Mouse (Mus musculus): Measurements from ENCODE around the gene Il1a. TPM values are rescaled to one million over a fixed set of nuclear protein-coding genes. Genes with fewer than 3 reads are reported as not detected.

Il1a gene
- total and polyA plus RNA-seq, 2 experiments from 2014 or later: 0.23 TPM; not detected in 1

DNA sequence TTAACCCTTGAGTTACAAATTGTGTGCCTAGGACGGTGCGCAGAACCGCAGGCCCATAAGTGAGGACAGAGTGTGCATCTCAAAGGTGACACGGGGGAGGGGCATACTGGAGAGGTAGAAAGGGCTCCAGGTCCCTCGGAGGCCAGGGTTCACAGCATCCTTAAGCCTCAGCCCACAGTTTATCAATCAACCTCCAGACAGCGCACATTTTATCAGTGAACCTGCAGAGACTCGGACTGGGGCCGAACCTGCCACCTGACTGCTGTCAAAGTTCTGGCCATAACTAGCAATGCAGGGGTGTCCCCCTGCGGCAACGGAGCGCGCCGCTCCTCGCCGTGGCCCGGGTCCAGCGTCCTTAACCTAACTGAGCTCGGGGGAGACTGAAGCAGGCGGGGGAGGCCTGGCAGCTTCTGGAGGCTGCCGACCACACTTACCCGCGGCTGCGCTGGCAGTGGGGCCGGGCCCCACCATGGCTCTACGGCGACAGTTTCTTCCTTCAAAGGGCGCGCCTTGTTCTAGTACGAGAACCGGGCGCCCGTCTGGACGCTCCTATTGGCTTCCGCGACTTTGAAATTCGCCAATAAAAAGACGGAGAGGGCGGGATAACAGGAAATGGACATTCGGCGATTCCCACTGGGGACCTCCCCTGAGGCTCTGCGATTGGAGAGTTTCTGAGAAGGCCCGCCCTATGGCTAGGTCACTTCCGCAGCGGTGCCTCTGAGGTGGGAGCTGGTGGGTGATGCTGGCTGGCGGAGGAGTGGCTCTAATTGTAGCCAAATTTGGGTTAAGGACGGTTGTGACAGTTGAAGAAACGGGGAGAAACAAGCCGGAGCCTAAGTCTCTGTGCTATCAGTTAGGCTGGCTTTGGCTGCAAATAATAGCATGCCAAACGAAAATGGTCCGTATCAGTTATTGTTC is 12.8 kb downstream of the Il1a start, which contains the start of gene Ckap2l:
Gene Ckap2l, minus strand, starts transcription at position 542 of the 918 bp plus-strand sequence.
- Histone ChIP-seq H3K27me3 (ENCODE audit: insufficient read depth, low read length) (no peaks in the 10 kb centered on the region), H3K4me1 (ENCODE audit: insufficient read depth, low read length) (peaks cover 12% of the 10 kb centered on the region; the same call in 1 of the 2 replicates), H3K36me3 (ENCODE audit: insufficient read depth, low read length) (no peaks in the 10 kb centered on the region), H3K4me3 (ENCODE audit: low read length) (peak within 1 kb of the TSS; percentile 78), H3K9me3 (ENCODE audit: low read length) (no peaks in the 10 kb centered on the region), H3K9ac (replicated peaks; ENCODE audit: low read length) (peak within 1 kb of the TSS; percentile 66), H3K4me2 (ENCODE audit: low read depth, low read length) (peak within 1 kb of the TSS; percentile 80), H3K27ac (peak within 1 kb of the TSS; percentile 96)
- ATAC-seq (peak; percentile 100), DNase-seq (ENCODE audit: low spot score) (peak; percentile 100)
- under 1% methylated on average over 50 of the region's 50 CpGs for WGBS
- no peak for TF ChIP-seq CTCF (IDR thresholded peaks at IDR 0.05; ENCODE audit: low read depth)

DNA sequence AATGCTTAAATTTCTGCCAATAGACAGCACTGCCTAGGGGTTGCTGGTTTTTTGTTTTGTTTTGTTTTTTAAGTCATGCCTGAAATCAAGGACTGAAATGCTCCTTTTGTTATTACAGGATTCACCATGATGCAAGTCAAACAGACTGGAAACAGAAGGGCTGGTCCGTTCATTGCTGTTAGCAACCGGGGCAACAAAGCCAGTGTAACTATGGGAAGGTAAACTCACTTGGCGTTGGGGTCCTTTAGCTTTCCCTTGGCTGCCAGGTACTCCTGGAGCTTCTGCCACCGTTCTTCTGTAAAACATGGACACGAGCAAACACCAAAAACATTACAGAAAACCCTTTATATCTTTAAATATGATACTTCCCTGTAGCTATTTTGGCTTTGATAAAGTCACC is 13.7 kb downstream of the Il1a start:
- no peak for TF ChIP-seq CTCF (IDR thresholded peaks at IDR 0.05; ENCODE audit: low read depth)
- peaks cover 12% of the 10 kb centered on the region; the same call in 1 of the 2 replicates for H3K4me1 ChIP-seq (ENCODE audit: insufficient read depth, low read length)
- no peaks in the 10 kb centered on the region for H3K36me3 ChIP-seq (ENCODE audit: insufficient read depth, low read length)
- H3K27ac ChIP-seq: no peak overlapping the region
- no peak for DNase-seq (ENCODE audit: low spot score)
- H3K9ac ChIP-seq (replicated peaks; ENCODE audit: low read length): no peak overlapping the region
- H3K27me3 ChIP-seq (ENCODE audit: insufficient read depth, low read length): no peaks in the 10 kb centered on the region
- 42% methylated on average over 5 of the region's 5 CpGs for WGBS
- H3K4me2 ChIP-seq (ENCODE audit: low read depth, low read length): peak overlapping the region; percentile 80
- no peaks in the 10 kb centered on the region for H3K9me3 ChIP-seq (ENCODE audit: low read length)
- peak overlapping the region; percentile 78 for H3K4me3 ChIP-seq (ENCODE audit: low read length)
- no peak for ATAC-seq

DNA sequence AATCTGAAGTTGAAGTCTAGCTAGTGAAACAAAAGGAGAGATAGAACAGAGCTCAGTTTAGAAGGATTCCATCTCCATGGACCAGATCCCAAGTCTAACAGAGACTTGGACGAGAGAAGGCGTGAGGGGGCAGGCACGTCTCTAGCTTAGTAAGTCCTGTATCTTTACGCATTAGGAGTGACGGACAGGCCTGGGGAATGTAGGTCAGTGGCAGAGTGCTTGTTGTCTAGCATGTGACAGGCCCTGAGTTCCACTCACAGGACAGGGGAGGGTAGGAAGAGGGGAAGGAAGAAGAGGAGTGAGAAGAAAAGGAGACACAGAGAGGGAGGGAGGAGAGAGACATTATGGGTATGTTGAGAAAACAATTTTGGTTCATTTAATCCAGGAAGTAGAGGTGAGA is 14.7 kb downstream of the Il1a start:
- no peaks in the 10 kb centered on the region for H3K9me3 ChIP-seq (ENCODE audit: low read length)
- TF ChIP-seq CTCF (IDR thresholded peaks at IDR 0.05; ENCODE audit: low read depth): no peak
- 88% methylated on average over 5 of the region's 5 CpGs for WGBS
- peaks cover 12% of the 10 kb centered on the region; the same call in 1 of the 2 replicates for H3K4me1 ChIP-seq (ENCODE audit: insufficient read depth, low read length)
- no peaks in the 10 kb centered on the region for H3K27me3 ChIP-seq (ENCODE audit: insufficient read depth, low read length)
- DNase-seq (ENCODE audit: low spot score) (no peak), ATAC-seq (no peak)
- no peak overlapping the region for H3K4me2 ChIP-seq (ENCODE audit: low read depth, low read length)
- H3K27ac ChIP-seq: no peak overlapping the region
- no peaks in the 10 kb centered on the region for H3K36me3 ChIP-seq (ENCODE audit: insufficient read depth, low read length)
- H3K4me3 ChIP-seq (ENCODE audit: low read length): no peak overlapping the region
- no peak overlapping the region for H3K9ac ChIP-seq (replicated peaks; ENCODE audit: low read length)

DNA sequence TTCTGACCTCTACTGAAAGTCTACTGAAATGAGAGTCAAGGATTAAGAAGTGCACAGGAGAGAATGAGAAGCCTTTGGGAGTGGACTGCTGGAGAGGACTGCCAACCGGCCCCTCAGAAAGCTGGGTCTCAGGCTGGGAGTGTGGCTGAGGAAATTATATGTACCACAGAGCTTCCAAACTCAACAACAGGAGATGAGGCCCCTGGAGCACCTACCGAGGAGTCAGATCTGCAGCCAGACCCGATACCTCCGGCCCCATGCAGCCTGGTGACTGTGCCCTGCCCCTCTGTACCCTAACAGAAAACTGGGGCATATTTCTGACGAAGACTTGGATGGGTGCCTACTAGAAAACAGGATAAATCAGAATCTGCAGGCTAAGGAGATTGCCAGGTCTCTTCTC is 35.9 kb downstream of the Il1a start:
- no peaks in the 10 kb centered on the region for H3K27me3 ChIP-seq (ENCODE audit: insufficient read depth, low read length)
- no peak overlapping the region for H3K4me3 ChIP-seq (ENCODE audit: low read length)
- H3K4me1 ChIP-seq (ENCODE audit: insufficient read depth, low read length): no peaks in the 10 kb centered on the region
- no peak overlapping the region for H3K27ac ChIP-seq
- ATAC-seq (no peak), DNase-seq (ENCODE audit: low spot score) (no peak)
- no peak for TF ChIP-seq CTCF (IDR thresholded peaks at IDR 0.05; ENCODE audit: low read depth)
- no peak overlapping the region for H3K9ac ChIP-seq (replicated peaks; ENCODE audit: low read length)
- no peak overlapping the region for H3K4me2 ChIP-seq (ENCODE audit: low read depth, low read length)
- H3K9me3 ChIP-seq (ENCODE audit: low read length): no peaks in the 10 kb centered on the region
- no peaks in the 10 kb centered on the region for H3K36me3 ChIP-seq (ENCODE audit: insufficient read depth, low read length)
- WGBS: 98% methylated on average over 5 of the region's 5 CpGs

DNA sequence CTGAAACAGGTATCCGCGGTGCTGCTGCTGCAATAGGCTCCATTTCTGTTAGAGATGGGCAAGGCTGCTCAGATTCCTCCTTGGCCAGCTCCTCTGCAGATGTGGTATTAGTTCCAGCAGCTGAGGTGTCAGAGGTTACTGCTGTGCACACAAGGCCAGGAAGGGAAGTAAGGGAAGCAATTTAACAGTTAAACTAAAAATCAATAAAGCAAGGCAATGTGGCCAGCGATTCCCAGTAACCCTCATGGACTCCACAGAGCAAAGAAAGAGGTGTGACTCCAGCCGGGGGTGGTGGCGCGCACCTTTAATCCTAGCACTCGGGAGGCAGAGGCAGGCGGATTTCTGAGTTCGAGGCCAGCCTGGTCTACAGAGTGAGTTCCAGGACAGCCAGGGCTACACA is 39.2 kb downstream of the Il1a start:
- H3K27me3 ChIP-seq (ENCODE audit: insufficient read depth, low read length): no peaks in the 10 kb centered on the region

DNA sequence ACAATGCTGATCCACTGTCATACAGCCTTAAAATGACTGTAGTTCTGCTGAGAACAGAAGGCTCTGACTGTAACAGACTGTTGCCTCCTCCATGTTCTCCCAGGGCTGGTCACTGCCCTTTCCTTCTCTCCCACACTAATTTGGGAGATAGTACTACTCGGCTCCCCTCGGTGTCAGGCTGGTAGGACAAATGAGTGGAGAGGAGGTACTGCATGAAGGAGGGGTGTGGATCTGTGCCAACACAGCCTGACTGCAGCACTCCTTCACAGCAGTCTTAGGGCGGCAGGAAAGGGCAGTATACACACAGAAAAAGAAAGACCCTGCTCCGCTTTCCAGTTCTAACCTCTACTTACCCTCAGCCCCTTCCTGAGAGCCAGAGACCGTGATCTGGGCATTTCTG is 39.8 kb downstream of the Il1a start:
- no peaks in the 10 kb centered on the region for H3K36me3 ChIP-seq (ENCODE audit: insufficient read depth, low read length)
- H3K9me3 ChIP-seq (ENCODE audit: low read length): no peaks in the 10 kb centered on the region
- no peak overlapping the region for H3K27ac ChIP-seq
- no peak overlapping the region for H3K4me3 ChIP-seq (ENCODE audit: low read length)
- 89% methylated on average over 5 of the region's 5 CpGs for WGBS
- no peak for DNase-seq (ENCODE audit: low spot score)
- H3K4me2 ChIP-seq (ENCODE audit: low read depth, low read length): no peak overlapping the region
- no peak overlapping the region for H3K9ac ChIP-seq (replicated peaks; ENCODE audit: low read length)
- H3K4me1 ChIP-seq (ENCODE audit: insufficient read depth, low read length): no peaks in the 10 kb centered on the region
- TF ChIP-seq CTCF (IDR thresholded peaks at IDR 0.05; ENCODE audit: low read depth): no peak
- H3K27me3 ChIP-seq (ENCODE audit: insufficient read depth, low read length): no peaks in the 10 kb centered on the region
- no peak for ATAC-seq

More for the DNA sequence above, 39.2 kb downstream of the Il1a start:
- WGBS: 92% methylated on average over 7 of the region's 9 CpGs
- H3K9me3 ChIP-seq (ENCODE audit: low read length): no peaks in the 10 kb centered on the region
- H3K36me3 ChIP-seq (ENCODE audit: insufficient read depth, low read length): no peaks in the 10 kb centered on the region
- H3K4me2 ChIP-seq (ENCODE audit: low read depth, low read length): no peak overlapping the region
- H3K9ac ChIP-seq (replicated peaks; ENCODE audit: low read length): no peak overlapping the region
- DNase-seq (ENCODE audit: low spot score) (no peak), ATAC-seq (no peak)
- H3K4me3 ChIP-seq (ENCODE audit: low read length): no peak overlapping the region
- no peak overlapping the region for H3K27ac ChIP-seq
- no peak for TF ChIP-seq CTCF (IDR thresholded peaks at IDR 0.05; ENCODE audit: low read depth)
- no peaks in the 10 kb centered on the region for H3K4me1 ChIP-seq (ENCODE audit: insufficient read depth, low read length)

DNA sequence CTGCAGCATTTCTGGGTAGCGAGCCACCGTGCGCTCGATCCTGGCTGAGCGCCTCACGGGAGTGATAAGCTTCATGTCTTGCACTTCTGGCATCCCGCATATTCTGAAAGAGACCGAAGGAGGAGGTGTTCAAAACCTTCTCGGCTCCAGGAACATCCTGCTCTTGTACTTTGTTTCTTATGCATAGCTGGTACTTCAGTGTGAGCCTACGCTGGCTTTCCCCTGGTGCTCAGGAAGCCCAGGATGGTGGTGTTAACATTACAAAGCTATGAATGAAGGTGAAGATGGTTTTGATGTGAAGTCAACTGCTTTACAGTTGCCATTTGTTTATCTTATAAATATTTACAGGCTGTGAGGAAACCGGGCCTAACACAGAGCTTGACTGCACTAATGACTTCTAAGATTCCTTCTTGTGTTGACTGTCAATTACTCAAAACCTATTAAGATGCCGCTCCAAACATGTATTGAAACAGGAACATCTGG is 40.6 kb downstream of the Il1a start:
- no peak for TF ChIP-seq CTCF (IDR thresholded peaks at IDR 0.05; ENCODE audit: low read depth)
- Histone ChIP-seq H3K9ac (replicated peaks; ENCODE audit: low read length) (no peak overlapping the region), H3K4me1 (ENCODE audit: insufficient read depth, low read length) (no peaks in the 10 kb centered on the region), H3K4me2 (ENCODE audit: low read depth, low read length) (no peak overlapping the region), H3K4me3 (ENCODE audit: low read length) (no peak overlapping the region), H3K36me3 (ENCODE audit: insufficient read depth, low read length) (no peaks in the 10 kb centered on the region), H3K9me3 (ENCODE audit: low read length) (no peaks in the 10 kb centered on the region), H3K27me3 (ENCODE audit: insufficient read depth, low read length) (no peaks in the 10 kb centered on the region), H3K27ac (no peak overlapping the region)
- no peak for DNase-seq (ENCODE audit: low spot score)
- WGBS: 95% methylated on average over 12 of the region's 12 CpGs
- ATAC-seq: no peak

Data from hindbrain, postnatal 0 days (tissue).